ENCODE assay signal across 8 mouse cellular contexts in the genomic region with DNA sequence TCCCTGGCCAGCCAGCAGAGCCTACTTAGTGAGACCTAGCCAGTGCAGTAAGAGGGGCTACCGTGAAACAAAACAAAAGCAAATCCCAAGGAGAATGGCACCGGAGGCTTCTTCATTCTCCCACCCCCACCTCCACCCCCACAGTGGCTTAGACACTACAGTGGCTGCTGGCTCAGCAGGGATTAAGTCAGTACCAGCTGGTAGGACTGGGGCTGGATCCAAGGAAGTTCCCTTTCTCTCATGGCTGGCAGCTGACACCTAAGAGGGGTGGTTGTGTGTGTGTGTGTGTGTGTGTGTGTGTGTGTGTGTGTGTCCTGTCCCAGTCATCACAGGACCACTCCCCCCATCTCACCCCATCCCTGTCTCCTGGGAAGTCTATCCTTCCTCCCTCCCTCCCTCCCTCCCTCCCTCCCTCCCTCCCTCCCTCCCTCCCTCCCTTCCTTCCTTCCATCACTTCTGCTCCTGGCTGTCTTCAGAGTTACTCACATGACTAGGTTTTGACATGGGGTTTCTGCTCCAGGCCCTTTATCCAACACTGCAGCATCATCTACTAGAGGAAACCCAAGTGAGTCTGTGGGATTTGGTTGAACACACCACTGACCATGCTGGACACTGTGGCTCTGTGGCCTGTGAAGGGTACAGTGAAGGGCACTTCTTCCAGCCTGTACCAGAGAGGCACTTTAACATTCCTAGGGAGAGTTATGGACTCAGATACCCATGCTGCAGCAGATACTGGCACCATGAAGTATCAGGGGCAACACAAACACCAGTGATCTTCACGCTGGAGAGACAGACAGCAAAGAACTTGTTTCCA.
DNase-seq lines count a peak whose midpoint lies in the region; ATAC-seq and TF ChIP-seq lines count a peak whose summit lies in the region.
"Not testable (repeated sequence)": the region's sequence is repeated elsewhere in the genome, so short reads cannot be mapped to it uniquely, and the experiment has no call there.

No protein-coding gene starts in this region.

- H3K4me1 ChIP-seq in embryonic facial prominence, embryonic 14.5 days (ENCODE audit: control insufficient read depth, insufficient read depth, low read length); forebrain, postnatal 0 days (ENCODE audit: insufficient read depth); hindbrain, embryonic 15.5 days (replicated peaks); limb, embryonic 13.5 days; midbrain, embryonic 13.5 days (replicated peaks); neural tube, embryonic 15.5 days: not testable (repeated sequence)

- DNase-seq in brain, adult 2 months (ENCODE audit: low read depth, low spot score): peak; percentile 21
- DNase-seq in cerebellum, adult 8-10 months: peak; percentile 14
- not testable (repeated sequence) for DNase-seq in embryonic facial prominence, embryonic 14.5 days (ENCODE audit: low spot score); forebrain, postnatal 0 days

- not testable (repeated sequence) for TF ChIP-seq CTCF in forebrain, postnatal 0 days (IDR thresholded peaks at IDR 0.05; ENCODE audit: low read depth)

- ATAC-seq in embryonic facial prominence, embryonic 14.5 days (ENCODE audit: low read depth): peak; percentile 87
- peak; percentile 87 for ATAC-seq in forebrain, postnatal 0 days
- peak; percentile 73 for ATAC-seq in hindbrain, embryonic 15.5 days (ENCODE audit: low FRiP score, low read depth)
- ATAC-seq in limb, embryonic 13.5 days (ENCODE audit: low FRiP score, low read depth): peak; percentile 77
- peak; percentile 86 for ATAC-seq in midbrain, embryonic 13.5 days
- ATAC-seq in neural tube, embryonic 15.5 days (ENCODE audit: low FRiP score): peak; percentile 35; the same call in 1 of the 2 replicates

- H3K9me3 ChIP-seq in embryonic facial prominence, embryonic 14.5 days (ENCODE audit: control insufficient read depth, low read length); forebrain, postnatal 0 days (ENCODE audit: low read length); hindbrain, embryonic 15.5 days; limb, embryonic 13.5 days; midbrain, embryonic 13.5 days; neural tube, embryonic 15.5 days (replicated peaks): not testable (repeated sequence)

- H3K9ac ChIP-seq in embryonic facial prominence, embryonic 14.5 days (ENCODE audit: low read depth, low read length); forebrain, postnatal 0 days; hindbrain, embryonic 15.5 days; limb, embryonic 13.5 days; midbrain, embryonic 13.5 days (replicated peaks); neural tube, embryonic 15.5 days (replicated peaks): not testable (repeated sequence)

- H3K4me3 ChIP-seq in embryonic facial prominence, embryonic 14.5 days (ENCODE audit: low read depth, low read length); forebrain, postnatal 0 days (ENCODE audit: low read depth, low read length); hindbrain, embryonic 15.5 days; limb, embryonic 13.5 days; midbrain, embryonic 13.5 days (replicated peaks); neural tube, embryonic 15.5 days (replicated peaks): not testable (repeated sequence)

- H3K27ac ChIP-seq in embryonic facial prominence, embryonic 14.5 days (replicated peaks; ENCODE audit: low read depth, low read length); forebrain, postnatal 0 days (ENCODE audit: low read depth, low read length); hindbrain, embryonic 15.5 days (replicated peaks); limb, embryonic 13.5 days; midbrain, embryonic 13.5 days; neural tube, embryonic 15.5 days (replicated peaks): not testable (repeated sequence)

- 87% methylated on average over 1 of the region's 3 CpGs for WGBS in embryonic facial prominence, embryonic 14.5 days
- WGBS in forebrain, postnatal 0 days: 95% methylated on average over 1 of the region's 3 CpGs
- 68% methylated on average over 1 of the region's 3 CpGs for WGBS in hindbrain, embryonic 15.5 days
- 92% methylated on average over 1 of the region's 3 CpGs for WGBS in limb, embryonic 13.5 days
- WGBS in midbrain, embryonic 13.5 days: 90% methylated on average over 1 of the region's 3 CpGs
- WGBS in neural tube, embryonic 15.5 days: 82% methylated on average over 1 of the region's 3 CpGs

- not testable (repeated sequence) for H3K27me3 ChIP-seq in embryonic facial prominence, embryonic 14.5 days (replicated peaks; ENCODE audit: control insufficient read depth, insufficient read depth, low read length); forebrain, postnatal 0 days (ENCODE audit: insufficient read depth, low read length); hindbrain, embryonic 15.5 days; midbrain, embryonic 13.5 days; neural tube, embryonic 15.5 days (replicated peaks)
- H3K27me3 ChIP-seq in limb, embryonic 13.5 days: peaks cover 11% of the 10 kb centered on the region

- not testable (repeated sequence) for H3K4me2 ChIP-seq in embryonic facial prominence, embryonic 14.5 days (ENCODE audit: low read depth, low read length); forebrain, postnatal 0 days (ENCODE audit: low read depth); hindbrain, embryonic 15.5 days; limb, embryonic 13.5 days (replicated peaks); midbrain, embryonic 13.5 days (replicated peaks); neural tube, embryonic 15.5 days

- H3K36me3 ChIP-seq in embryonic facial prominence, embryonic 14.5 days (ENCODE audit: control insufficient read depth, insufficient read depth, low read length); forebrain, postnatal 0 days (ENCODE audit: insufficient read depth); hindbrain, embryonic 15.5 days; limb, embryonic 13.5 days; midbrain, embryonic 13.5 days; neural tube, embryonic 15.5 days: not testable (repeated sequence)

Comparison
In these comparisons a context has a peak if more than half of its experiments do, and no peak if none do; other contexts are left out.
1. ATAC-seq: peak in every context shown above with its lines; median percentile 87 in embryonic facial prominence, embryonic 14.5 days; 87 in forebrain, postnatal 0 days; 86 in midbrain, embryonic 13.5 days; 77 in limb, embryonic 13.5 days; 73 in hindbrain, embryonic 15.5 days; 35 in neural tube, embryonic 15.5 days.